Mouse (Mus musculus) T-cell, adult 2 months (primary cell): Measurements from ENCODE around the gene Rinl.

ENCODE experiments used
- DNase-seq: peaks from one replicate; pipeline ENCODE4 v3.0.0; 2022; ENCODE audit warnings: low spot score

Gene Rinl

DNA sequence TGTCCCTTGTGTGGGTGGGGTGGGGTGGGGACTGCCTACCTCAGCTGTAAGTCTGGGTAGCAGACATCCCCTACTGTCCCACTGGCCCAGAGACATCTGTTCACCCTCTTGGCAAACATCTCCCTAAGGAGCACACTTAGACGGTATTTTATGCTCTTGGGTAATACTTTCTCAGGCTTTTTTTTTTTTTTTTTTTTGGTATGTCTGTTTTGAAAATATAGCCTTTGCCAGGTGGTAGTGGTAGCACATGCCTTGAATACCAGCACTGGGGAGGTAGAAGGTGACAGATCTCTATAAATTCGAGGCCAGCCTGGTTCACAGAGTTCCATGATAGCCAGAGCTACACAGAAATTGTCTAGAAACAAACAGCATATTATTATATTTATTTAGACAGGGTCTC lies 35.2 kb downstream of the Rinl start:
- no peak for DNase-seq

DNA sequence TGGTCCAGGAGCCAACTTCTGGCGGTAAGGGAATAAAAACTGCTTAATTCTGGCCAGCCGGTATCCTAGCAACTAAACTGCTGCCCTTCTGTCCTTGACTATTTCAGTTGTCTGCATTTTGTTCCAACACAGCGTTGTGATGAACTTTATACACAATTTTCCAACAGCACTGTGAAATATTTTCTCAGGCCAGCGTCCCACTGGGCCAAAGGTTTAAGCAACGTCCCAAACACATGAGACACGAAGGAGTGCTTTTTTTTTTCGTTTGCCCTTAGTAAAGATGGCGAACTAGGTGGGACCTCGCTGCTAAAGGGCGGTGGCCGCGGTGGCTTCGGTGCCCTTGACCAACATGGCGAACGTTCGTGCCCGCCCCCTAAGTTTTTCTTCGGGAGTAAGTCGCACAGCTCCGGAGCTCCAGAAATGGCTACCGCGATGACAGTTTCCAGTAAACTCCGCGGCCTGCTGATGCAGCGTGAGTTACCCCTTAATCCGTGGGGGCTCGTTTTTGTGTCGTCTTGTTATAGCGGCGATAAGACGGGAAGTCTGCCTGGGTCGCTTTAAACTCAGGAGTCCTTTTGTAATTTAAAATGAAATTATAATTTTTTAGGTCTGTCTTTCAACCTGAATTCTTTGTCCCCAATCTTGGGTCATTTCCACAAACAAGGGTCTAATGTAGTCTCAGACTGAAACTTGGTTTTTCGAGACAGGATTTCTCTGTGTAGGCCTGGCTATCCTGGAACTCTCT lies 36.3 kb downstream of the Rinl start, which contains the start of gene Ech1:
TSS of gene Ech1 (plus strand) at position 277 of the 745 bp plus-strand sequence.
- DNase-seq = peak; percentile 88

DNA sequence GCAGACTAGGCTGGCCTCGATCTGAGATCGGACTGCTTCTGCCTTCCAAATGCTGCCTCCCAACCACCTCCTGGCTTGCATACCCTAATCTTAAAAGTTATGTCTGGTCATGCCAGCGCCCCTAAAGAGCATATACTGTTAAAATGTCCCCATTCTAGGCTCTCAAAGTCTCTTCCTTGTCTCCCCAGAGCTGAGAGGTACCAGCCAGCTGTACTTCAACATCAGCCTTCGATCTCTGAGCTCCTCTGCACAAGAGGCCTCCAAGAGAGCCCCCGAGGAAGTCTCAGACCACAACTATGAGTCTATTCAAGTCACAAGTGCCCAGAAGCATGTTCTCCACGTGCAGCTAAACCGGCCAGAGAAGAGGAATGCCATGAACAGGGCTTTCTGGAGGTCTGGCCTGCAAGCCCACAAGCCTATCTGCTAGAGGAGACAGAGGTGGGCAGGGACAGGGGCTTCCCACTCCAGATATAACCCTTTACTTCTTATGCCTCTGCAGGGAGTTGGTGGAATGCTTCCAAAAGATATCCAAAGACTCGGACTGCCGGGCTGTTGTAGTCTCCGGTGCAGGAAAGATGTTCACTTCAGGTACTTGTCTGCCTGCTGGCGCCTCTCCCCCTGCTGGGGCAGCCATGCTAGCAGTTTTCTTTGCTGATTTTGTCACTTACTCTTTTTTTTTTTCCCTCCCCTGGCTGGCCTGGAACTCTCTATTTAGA lies 37.1 kb downstream of the Rinl start:
- DNase-seq = peak; percentile 47

- no peak for DNase-seq
Measured at GRCm38 (mm10) chr7:28826402-28826772, 37.6 kb downstream of the Rinl start.

- DNase-seq = no peak
Measured at GRCm38 (mm10) chr7:28827338-28827737, 38.6 kb downstream of the Rinl start.

- DNase-seq = no peak
Measured at GRCm38 (mm10) chr7:28829821-28830220, 41.1 kb downstream of the Rinl start.

DNA sequence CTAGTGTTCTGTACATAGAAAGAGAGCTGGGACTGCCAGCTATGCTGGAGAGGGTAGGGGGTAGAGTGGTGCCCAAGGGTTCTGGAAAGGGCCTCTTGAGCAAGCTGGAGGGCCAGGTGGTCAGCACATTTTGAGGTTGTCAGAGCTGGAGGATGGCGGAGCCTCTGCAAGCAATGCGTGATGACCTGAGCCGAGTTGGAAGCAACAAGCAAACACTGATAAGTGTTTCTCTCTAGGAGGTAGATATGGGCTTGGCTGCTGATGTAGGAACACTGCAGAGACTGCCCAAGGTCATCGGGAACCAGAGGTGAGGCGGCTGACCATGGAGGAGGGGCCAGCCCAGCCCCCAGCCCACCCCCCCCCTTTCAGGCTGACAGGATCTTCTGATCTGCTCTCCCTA lies 42.2 kb downstream of the Rinl start:
- no peak for DNase-seq

DNA sequence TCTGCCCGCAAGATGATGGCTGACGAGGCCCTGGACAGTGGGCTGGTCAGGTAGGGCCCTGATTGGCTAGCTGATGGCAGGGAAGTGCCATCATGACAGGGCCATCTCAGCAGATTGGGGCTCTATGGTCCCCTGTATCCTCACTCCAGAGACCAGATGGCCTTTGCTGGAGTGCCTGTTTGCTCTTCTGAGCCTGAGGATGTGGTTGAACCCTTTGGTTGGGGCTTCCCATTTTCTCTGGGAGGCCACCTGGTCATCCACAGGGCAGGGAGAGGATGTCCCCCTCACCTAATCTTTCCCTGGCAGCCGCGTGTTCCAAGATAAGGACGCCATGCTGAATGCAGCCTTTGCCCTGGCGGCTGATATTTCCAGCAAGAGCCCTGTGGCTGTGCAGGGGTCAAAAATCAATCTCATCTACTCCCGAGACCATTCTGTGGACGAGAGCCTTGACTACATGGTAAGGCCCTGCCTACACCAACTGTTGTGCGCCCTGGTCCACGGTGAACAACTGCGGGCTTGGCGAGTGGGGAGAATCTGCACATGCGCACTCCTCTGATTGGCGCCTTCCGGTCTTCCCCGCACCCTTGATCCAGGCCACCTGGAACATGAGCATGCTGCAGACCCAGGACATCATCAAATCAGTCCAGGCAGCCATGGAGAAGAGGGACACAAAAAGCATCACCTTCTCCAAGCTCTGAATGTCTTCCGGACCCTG lies 42.8 kb downstream of the Rinl start:
- DNase-seq = no peak

DNA sequence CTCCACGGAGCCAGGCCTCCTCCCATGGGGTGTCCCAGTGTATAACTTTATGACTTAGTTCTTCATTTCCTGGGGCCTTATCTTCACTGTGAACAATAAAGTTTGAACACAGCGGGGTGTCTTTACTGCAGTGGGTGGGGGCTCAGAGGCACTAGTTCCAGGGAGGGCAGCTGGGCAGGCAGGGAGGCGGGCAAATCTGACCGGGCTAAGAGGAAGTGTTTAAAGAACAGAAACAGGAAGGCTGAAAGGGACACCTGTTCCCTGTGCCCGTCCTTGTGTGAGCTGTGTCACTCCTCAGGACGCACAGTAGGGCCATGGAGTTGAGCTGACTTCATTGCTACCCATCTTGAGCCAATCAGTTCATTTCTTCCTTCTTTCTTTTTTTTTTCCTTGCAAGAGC lies 43.4 kb downstream of the Rinl start:
- DNase-seq = no peak

DNA sequence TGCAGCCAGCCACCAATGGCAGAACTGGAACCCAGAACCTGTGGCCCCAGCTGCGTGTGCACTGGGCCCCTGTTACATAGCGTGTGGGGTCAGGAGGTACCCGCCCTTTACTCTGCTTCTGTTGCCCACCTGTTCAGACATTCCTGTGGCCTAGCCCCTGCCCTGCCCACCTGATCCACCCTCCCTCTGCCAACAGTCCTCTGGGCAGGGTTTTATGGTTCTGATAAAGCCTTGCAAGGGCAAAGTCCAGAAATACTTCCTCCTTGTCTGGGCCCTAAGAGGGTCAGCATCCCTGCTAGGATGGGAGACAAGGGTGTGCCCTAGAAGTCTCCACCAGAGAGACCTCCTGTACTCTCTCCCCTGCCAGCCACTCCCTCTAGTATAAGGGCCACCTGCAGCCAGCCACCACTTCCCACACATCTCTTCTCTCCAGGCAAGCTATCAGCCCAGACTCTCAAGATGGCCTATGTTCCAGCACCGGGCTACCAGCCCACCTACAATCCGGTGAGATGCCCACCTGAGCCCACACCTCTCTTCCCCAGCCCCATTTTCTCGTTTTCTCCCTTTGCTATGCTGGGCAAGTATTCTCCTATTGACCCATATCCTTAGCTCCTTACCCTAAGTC lies 45.1 kb downstream of the Rinl start, which contains the start of gene Lgals4:
TSS of gene Lgals4 (plus strand) at position 132 of the 625 bp plus-strand sequence.
- no peak for DNase-seq

GRCm38 (mm10) chr7:28836936-28837335 lies 48.2 kb downstream of the Rinl start:
- DNase-seq = no peak

DNA sequence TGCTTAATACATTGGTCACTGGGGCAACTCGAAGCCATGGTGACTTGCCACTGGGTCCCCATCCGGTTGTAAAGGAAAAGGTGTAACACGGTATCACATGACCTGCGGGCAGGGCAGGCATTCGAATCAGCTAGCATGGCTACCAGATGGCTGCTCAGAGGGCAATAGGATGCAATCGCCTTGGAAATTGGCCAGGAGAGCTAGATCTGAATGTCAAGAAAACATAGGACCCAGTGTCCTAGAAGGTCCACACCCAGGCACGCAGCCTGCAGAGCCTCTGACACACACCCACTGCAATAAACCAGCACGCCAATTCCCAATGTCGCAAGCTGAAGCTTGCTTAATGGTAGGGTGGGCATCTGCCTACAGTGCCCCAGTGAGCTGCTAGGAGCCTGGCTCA lies 49.6 kb downstream of the Rinl start:
- DNase-seq = no peak

- no peak for DNase-seq
Measured at GRCm38 (mm10) chr7:28847273-28847672, 58.5 kb downstream of the Rinl start.
